ENCODE assay signal across 7 mouse cellular contexts in genomic region chr17:80944530-80945198, GRCm38 (mm10). TPM values are rescaled to one million over a fixed set of nuclear protein-coding genes. Genes with fewer than 3 reads are reported as not detected.
DNase-seq lines count a peak whose midpoint lies in the region; ATAC-seq and TF ChIP-seq lines count a peak whose summit lies in the region.

Gene Tmem178, plus strand, starts transcription at chr17:80944632.

- H3K4me1 ChIP-seq in thymus, adult 2 months (replicated peaks; ENCODE audit: control insufficient read depth, insufficient read depth, low read length) = peaks cover 2% of the 10 kb centered on the region; the same call in 1 of the 2 replicates
- peaks cover 6% of the 10 kb centered on the region for H3K4me1 ChIP-seq in cortical plate, adult 2 months (ENCODE audit: control insufficient read depth, insufficient read depth, low read length)
- peaks cover 13% of the 10 kb centered on the region for H3K4me1 ChIP-seq in midbrain, embryonic 12.5 days

- no peaks in the 10 kb centered on the region for H3K9me3 ChIP-seq in midbrain, embryonic 12.5 days

- H3K27me3 ChIP-seq in thymus, adult 2 months (ENCODE audit: control insufficient read depth, insufficient read depth, low read length) = peaks cover 12% of the 10 kb centered on the region
- H3K27me3 ChIP-seq in midbrain, embryonic 12.5 days = peaks cover 17% of the 10 kb centered on the region

- H3K36me3 ChIP-seq in thymus, adult 2 months (ENCODE audit: control insufficient read depth, insufficient read depth, low read length) = no peaks in the 10 kb centered on the region
- no peaks in the 10 kb centered on the region for H3K36me3 ChIP-seq in midbrain, embryonic 12.5 days

- 2% methylated on average over 69 of the region's 84 CpGs for WGBS in thymus, adult 2 months
- WGBS in midbrain, embryonic 12.5 days = under 1% methylated on average over 75 of the region's 84 CpGs

- no peak for TF ChIP-seq CTCF in thymus, adult 2 months (IDR thresholded peaks at IDR 0.05; ENCODE audit: borderline replicate concordance, control insufficient read depth, extremely low read depth, insufficient read depth, low read length, poor library complexity)
- TF ChIP-seq CTCF in cortical plate, adult 2 months (IDR thresholded peaks at IDR 0.05; ENCODE audit: extremely low read depth, insufficient read depth, low read length) = no peak

- TF ChIP-seq POLR2A in thymus, adult 2 months (IDR thresholded peaks at IDR 0.05; ENCODE audit: control insufficient read depth, extremely low read depth, insufficient read depth, low read length, poor library complexity) = no peak
- no peak for TF ChIP-seq POLR2A in cortical plate, adult 2 months (IDR thresholded peaks at IDR 0.05; ENCODE audit: extremely low read depth, insufficient read depth, low read length)

- DNase-seq in thymus, adult 2 months = peak; percentile 2
- DNase-seq in thymus, postnatal 10 days (ENCODE audit: low spot score in 2 of 2) = no peak
- DNase-seq in heart, postnatal 36 days = peak; percentile 16 to 20
- DNase-seq in left cerebral cortex, postnatal 36 days (ENCODE audit: low spot score in 2 of 2) = no peak
- DNase-seq in thymus, postnatal 36 days = peak; percentile 4 to 8

- peak within 1 kb of the TSS; percentile 88 for H3K9ac ChIP-seq in midbrain, embryonic 12.5 days (replicated peaks)

- peak within 1 kb of the TSS; percentile 90 for H3K4me2 ChIP-seq in midbrain, embryonic 12.5 days (replicated peaks)

- intact Hi-C loops in heart, postnatal 36 days (cut with DNase I) = no loop called here
- intact Hi-C loops in left cerebral cortex, postnatal 36 days (cut with DNase I) = loop anchor here (5.0 kb wide), 3 partner anchors 38 to 217 kb away; partner anchors contain the start of gene Map4k3

- no peak within 1 kb of the TSS for H3K27ac ChIP-seq in thymus, adult 2 months (ENCODE audit: control insufficient read depth, insufficient read depth, low read length)
- H3K27ac ChIP-seq in cortical plate, adult 2 months (ENCODE audit: insufficient read depth, low read length) = peak within 1 kb of the TSS; percentile 99
- H3K27ac ChIP-seq in midbrain, embryonic 12.5 days (replicated peaks) = peak within 1 kb of the TSS; percentile 81

- ATAC-seq in midbrain, embryonic 12.5 days (ENCODE audit: low FRiP score, low read depth) = peak; percentile 84

- peak within 1 kb of the TSS; percentile 6; the same call in 1 of the 2 replicates for H3K4me3 ChIP-seq in thymus, adult 2 months (ENCODE audit: control insufficient read depth, insufficient read depth, low read length)
- H3K4me3 ChIP-seq in cortical plate, adult 2 months (ENCODE audit: insufficient read depth, low read length) = peak within 1 kb of the TSS; percentile 95
- peak within 1 kb of the TSS; percentile 81 for H3K4me3 ChIP-seq in midbrain, embryonic 12.5 days

RNA-seq across cellular contexts. Expression of gene Tmem178, which starts in this region (rescaled TPM):
- polyA plus RNA-seq in thymus, adult 2 months (2012; rRNA removed) = 0.09 and 0.23 TPM in 2 replicates
- polyA plus RNA-seq in cortical plate, adult 2 months (2012; rRNA removed) = 100 and 104 TPM in 2 replicates
- total RNA-seq in heart, postnatal 36 days (2021) = under 1 TPM; 0.19 to 0.58 TPM
- 100 to 1,000 TPM; 112 to 136 TPM for total RNA-seq in left cerebral cortex, postnatal 36 days (2021)
- polyA plus RNA-seq in midbrain, embryonic 12.5 days (2016; fragmentation: Nextera tagmentation; extraction: Ambion mirVana) = 23.4 and 23.5 TPM in 2 replicates

Comparison
In these comparisons a context has a peak if more than half of its experiments do, and no peak if none do; other contexts are left out.
1. RNA of gene Tmem178 (total RNA-seq): 112 to 136 TPM in left cerebral cortex, postnatal 36 days; 0.19 to 0.58 TPM in heart, postnatal 36 days; every median in the first group is over 10 times any median in the second.
2. RNA of gene Tmem178 (polyA plus RNA-seq): 100 to 104 TPM in cortical plate, adult 2 months and 23.4 to 23.5 TPM in midbrain, embryonic 12.5 days; 0.09 to 0.23 TPM in thymus, adult 2 months; every median in the first group is over 10 times any median in the second.
3. DNase-seq: peak in thymus, postnatal 36 days (2 of 2); none in thymus, postnatal 10 days (0 of 2) and left cerebral cortex, postnatal 36 days (0 of 2).
4. Peak in DNase-seq and H3K4me3 ChIP-seq in thymus, adult 2 months; RNA of the gene not detected or under 1 TPM.
5. Peak in DNase-seq in heart, postnatal 36 days; RNA of the gene not detected or under 1 TPM.
6. H3K4me3 ChIP-seq: peak in every context shown above with its lines; median percentile 95 in cortical plate, adult 2 months; 81 in midbrain, embryonic 12.5 days; 6 in thymus, adult 2 months.